Mouse (Mus musculus) stomach, embryonic 16.5 days (tissue): ENCODE measurements around the gene Hist1h3b. TPM values are rescaled to one million over a fixed set of nuclear protein-coding genes. Genes with fewer than 3 reads are reported as not detected.

ENCODE experiments used
- ATAC-seq: fragments of 200-750 bp; cut with Nextera tagmentation; 2 replicates; pipeline ENCODE4 v1.8.0; 2017; ENCODE audit warnings: moderate number of reproducible peaks, moderate TSS enrichment; ENCODE audit not compliant: insufficient read depth, low FRiP score
- H3K27ac ChIP-seq: fragments of 300-500 bp; sonication (generic); 2 replicates; pipeline ENCODE4 v1.5.1; 2014; ENCODE audit warnings: low read length
- H3K27me3 ChIP-seq: fragments of 300-500 bp; sonication (generic); 2 replicates; pipeline ENCODE4 v1.6.1; 2014; ENCODE audit warnings: low read length, control low read depth, mixed read lengths; ENCODE audit not compliant: control insufficient read depth, insufficient read depth
- H3K36me3 ChIP-seq: fragments of 300-500 bp; sonication (generic); 2 replicates; pipeline ENCODE4 v1.6.1; 2014; ENCODE audit warnings: low read length; ENCODE audit not compliant: control insufficient read depth, insufficient read depth
- H3K4me1 ChIP-seq: fragments of 300-500 bp; sonication (generic); 2 replicates; pipeline ENCODE4 v1.6.1; 2014; ENCODE audit warnings: low read length, control low read depth, mixed read lengths; ENCODE audit not compliant: control insufficient read depth, insufficient read depth
- H3K4me2 ChIP-seq: fragments of 300-500 bp; sonication (generic); 2 replicates; pipeline ENCODE4 v1.6.1; 2014; ENCODE audit warnings: low read depth, low read length, mixed read lengths
- H3K4me3 ChIP-seq: fragments of 300-500 bp; sonication (generic); replicated peaks from 2 replicates; pipeline ENCODE4 v1.5.1; 2014; ENCODE audit warnings: mild to moderate bottlenecking, low read length
- H3K9ac ChIP-seq: fragments of 300-500 bp; sonication (generic); 2 replicates; pipeline ENCODE4 v1.6.1; 2014; ENCODE audit warnings: low read length
- H3K9me3 ChIP-seq: fragments of 300-500 bp; sonication (generic); replicated peaks from 2 replicates; pipeline ENCODE4 v1.6.1; 2016; ENCODE audit warnings: low read length, control low read depth; ENCODE audit not compliant: control insufficient read depth
- WGBS: fragments of 180-500 bp; shearing (Covaris S2); extraction: QIAGEN DNeasy Blood & Tissue Kit; methylation state at CpG from one replicate; pipeline ENCODE4 v1.1.7; 2014; 5-methylcytosine and 5-hydroxymethylcytosine counted together
- polyA plus RNA-seq: library from polyadenylated mRNA; unstranded; fragments of >200 nt; fragmentation: Nextera tagmentation; extraction: Ambion mirVana; gene quantifications from 2 replicates; pipeline ENCODE4 v1.2.1, GENCODE M21; 2015

Hist1h3b gene
- polyA plus RNA-seq, 1 experiment from 2014 or later, result 7.5 TPM

- Histone ChIP-seq H3K4me1 (no peaks in the 10 kb centered on the region), H3K9me3 (no peaks in the 10 kb centered on the region), H3K4me3 (no peak overlapping the region), H3K9ac (no peak overlapping the region), H3K36me3 (no peaks in the 10 kb centered on the region), H3K27ac (no peak overlapping the region), H3K4me2 (no peak overlapping the region), H3K27me3 (no peaks in the 10 kb centered on the region)
- WGBS, result 22% methylated on average over 8 of the region's 8 CpGs
- no peak for ATAC-seq
These were observed 19.8 kb upstream of the Hist1h3b start for GRCm38 (mm10) chr13:23732156-23732804.

- H3K9ac ChIP-seq, result no peak overlapping the region
- no peak for ATAC-seq
These were observed 15.0 kb upstream of the Hist1h3b start for GRCm38 (mm10) chr13:23737091-23737490.

GRCm38 (mm10) chr13:23738041-23738440, 14.0 kb upstream of the Hist1h3b start:
- Histone ChIP-seq H3K9me3 (no peaks in the 10 kb centered on the region), H3K36me3 (no peaks in the 10 kb centered on the region), H3K27ac (peak overlapping the region; percentile 99), H3K4me2 (peak overlapping the region; percentile 39), H3K4me3 (peak overlapping the region; percentile 70), H3K4me1 (peaks cover 13% of the 10 kb centered on the region; the same call in 1 of the 2 replicates), H3K9ac (peak overlapping the region; percentile 58), H3K27me3 (no peaks in the 10 kb centered on the region)
- 23% methylated on average over 4 of the region's 4 CpGs for WGBS
- ATAC-seq, result no peak

More at GRCm38 (mm10) chr13:23737091-23737490, 15.0 kb upstream of the Hist1h3b start:
- no peak overlapping the region for H3K4me2 ChIP-seq
- H3K27me3 ChIP-seq, result no peaks in the 10 kb centered on the region
- H3K27ac ChIP-seq, result no peak overlapping the region
- no peak overlapping the region for H3K4me3 ChIP-seq
- 87% methylated on average over 5 of the region's 5 CpGs for WGBS
- no peaks in the 10 kb centered on the region for H3K9me3 ChIP-seq
- no peaks in the 10 kb centered on the region for H3K36me3 ChIP-seq
- H3K4me1 ChIP-seq, result peaks cover 13% of the 10 kb centered on the region; the same call in 1 of the 2 replicates

DNA sequence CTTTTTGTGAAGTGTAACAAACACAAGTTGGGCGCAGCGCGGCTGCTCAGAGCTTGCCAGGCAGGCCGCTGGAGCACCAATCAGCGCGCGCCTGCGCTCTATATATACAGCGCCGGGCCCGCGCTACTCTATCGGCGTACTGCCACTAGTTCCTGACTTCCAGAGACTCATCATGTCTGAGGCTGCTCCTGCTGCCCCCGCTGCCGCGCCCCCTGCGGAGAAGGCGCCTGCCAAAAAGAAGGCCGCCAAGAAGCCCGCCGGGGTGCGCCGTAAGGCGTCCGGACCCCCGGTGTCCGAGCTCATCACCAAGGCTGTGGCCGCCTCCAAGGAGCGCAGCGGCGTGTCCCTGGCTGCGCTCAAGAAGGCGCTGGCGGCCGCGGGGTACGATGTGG, 13.4 kb upstream of the Hist1h3b start, which contains the start of gene Hist1h1c:
Gene Hist1h1c, plus strand, starts transcription at position 132 of the 392 bp plus-strand sequence.
- WGBS, result under 1% methylated on average over 32 of the region's 38 CpGs
- H3K36me3 ChIP-seq, result no peaks in the 10 kb centered on the region
- ATAC-seq, result peak; percentile 92

DNA sequence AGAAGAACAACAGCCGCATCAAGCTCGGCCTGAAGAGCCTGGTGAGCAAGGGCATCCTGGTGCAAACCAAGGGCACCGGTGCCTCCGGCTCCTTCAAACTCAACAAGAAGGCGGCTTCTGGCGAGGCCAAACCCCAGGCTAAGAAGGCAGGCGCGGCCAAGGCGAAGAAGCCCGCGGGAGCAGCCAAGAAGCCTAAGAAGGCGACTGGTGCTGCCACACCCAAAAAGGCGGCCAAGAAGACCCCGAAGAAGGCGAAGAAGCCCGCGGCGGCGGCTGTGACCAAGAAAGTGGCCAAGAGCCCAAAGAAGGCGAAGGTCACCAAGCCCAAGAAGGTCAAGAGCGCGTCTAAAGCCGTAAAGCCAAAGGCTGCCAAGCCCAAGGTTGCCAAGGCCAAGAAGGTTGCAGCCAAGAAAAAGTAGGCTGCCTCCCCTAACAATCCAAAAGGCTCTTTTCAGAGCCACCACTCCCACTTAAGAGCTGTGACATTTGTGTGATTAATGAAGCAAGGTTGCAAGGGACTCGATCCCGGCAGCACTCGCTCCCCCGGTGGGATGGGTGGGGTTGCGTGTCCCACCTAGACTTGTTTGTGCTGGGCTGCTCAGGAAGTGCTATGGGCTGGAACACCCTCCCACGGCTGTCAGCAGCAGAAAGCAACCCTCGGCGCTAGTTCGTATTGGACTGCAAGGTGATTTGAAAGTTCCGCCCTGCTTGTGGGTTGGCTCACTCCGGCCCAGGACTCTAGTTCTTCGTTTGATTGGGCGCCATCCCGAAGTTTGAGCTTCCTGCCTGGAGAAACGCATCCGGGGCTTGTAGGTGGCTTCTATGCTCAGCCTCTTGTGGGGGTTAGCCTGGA, 12.8 kb upstream of the Hist1h3b start:
- ATAC-seq, result peak; percentile 93
- peak overlapping the region; percentile 85 for H3K9ac ChIP-seq
- H3K27me3 ChIP-seq, result no peaks in the 10 kb centered on the region
- H3K27ac ChIP-seq, result peak overlapping the region; percentile 99
- H3K36me3 ChIP-seq, result no peaks in the 10 kb centered on the region
- H3K9me3 ChIP-seq, result no peaks in the 10 kb centered on the region
- under 1% methylated on average over 39 of the region's 39 CpGs for WGBS
- H3K4me1 ChIP-seq, result peaks cover 17% of the 10 kb centered on the region; the same call in 1 of the 2 replicates
- H3K4me3 ChIP-seq, result peak overlapping the region; percentile 70
- peak overlapping the region; percentile 91 for H3K4me2 ChIP-seq

More for the DNA sequence above, 13.4 kb upstream of the Hist1h3b start, which contains the start of gene Hist1h1c:
- peak within 1 kb of the TSS; percentile 85 for H3K9ac ChIP-seq
- peak within 1 kb of the TSS; percentile 70 for H3K4me3 ChIP-seq
- H3K27me3 ChIP-seq, result no peaks in the 10 kb centered on the region
- H3K4me2 ChIP-seq, result peak within 1 kb of the TSS; percentile 91
- H3K4me1 ChIP-seq, result peaks cover 13% of the 10 kb centered on the region; the same call in 1 of the 2 replicates
- peak within 1 kb of the TSS; percentile 99 for H3K27ac ChIP-seq
- H3K9me3 ChIP-seq, result no peaks in the 10 kb centered on the region

- H3K9me3 ChIP-seq, result no peaks in the 10 kb centered on the region
- under 1% methylated on average over 14 of the region's 14 CpGs for WGBS
- peak overlapping the region; percentile 70 for H3K4me3 ChIP-seq
- peak overlapping the region; percentile 85 for H3K9ac ChIP-seq
- H3K4me2 ChIP-seq, result peak overlapping the region; percentile 91
- H3K27ac ChIP-seq, result peak overlapping the region; percentile 99
- H3K36me3 ChIP-seq, result no peaks in the 10 kb centered on the region
- peaks cover 21% of the 10 kb centered on the region; the same call in 1 of the 2 replicates for H3K4me1 ChIP-seq
- no peak; the same call in 1 of the 2 replicates for ATAC-seq
- H3K27me3 ChIP-seq, result no peaks in the 10 kb centered on the region
These were observed 12.2 kb upstream of the Hist1h3b start for GRCm38 (mm10) chr13:23739922-23740252.

GRCm38 (mm10) chr13:23740256-23740840, 11.7 kb upstream of the Hist1h3b start:
- Histone ChIP-seq H3K27me3 (no peaks in the 10 kb centered on the region), H3K4me2 (peak overlapping the region; percentile 91), H3K36me3 (no peaks in the 10 kb centered on the region), H3K4me3 (peak overlapping the region; percentile 70), H3K27ac (peak overlapping the region; percentile 99), H3K4me1 (peaks cover 21% of the 10 kb centered on the region; the same call in 1 of the 2 replicates), H3K9me3 (no peaks in the 10 kb centered on the region), H3K9ac (peak overlapping the region; percentile 85)
- WGBS, result 18% methylated on average over 13 of the region's 13 CpGs
- no peak for ATAC-seq

GRCm38 (mm10) chr13:23740910-23741309, 11.2 kb upstream of the Hist1h3b start:
- Histone ChIP-seq H3K27me3 (no peaks in the 10 kb centered on the region), H3K36me3 (no peaks in the 10 kb centered on the region), H3K4me2 (peak overlapping the region; percentile 91), H3K27ac (peak overlapping the region; percentile 99; the same call in 1 of the 2 replicates), H3K9me3 (no peaks in the 10 kb centered on the region), H3K9ac (no peak overlapping the region), H3K4me3 (peak overlapping the region; percentile 70), H3K4me1 (peaks cover 21% of the 10 kb centered on the region; the same call in 1 of the 2 replicates)
- 48% methylated on average over 5 of the region's 5 CpGs for WGBS
- no peak for ATAC-seq
